Mouse (Mus musculus) frontal cortex, adult 2 months (tissue): ENCODE measurements around the gene Runx1. TPM values are rescaled to one million over a fixed set of nuclear protein-coding genes. Genes with fewer than 3 reads are reported as not detected.
A peak's percentile ranks its signal among the peaks of the same experiment; 100 is the strongest.

Experiments used
- DNase-seq, 2 experiments: peaks; one replicate each; pipeline ENCODE4 v3.0.0; 2022; ENCODE audit warnings: low spot score in 1 of 2; ENCODE audit errors: extremely low spot score in 1 of 2
- polyA plus RNA-seq: library from polyadenylated mRNA; depleted of rRNA; stranded (reverse); fragments of >200 nt; gene quantifications from 2 replicates; pipeline ENCODE4 v1.2.3, GENCODE M21; 2012; rRNA removed

Runx1 gene
- polyA plus RNA-seq, result 0.80 and 0.97 TPM in 2 replicates

GRCm38 (mm10) chr16:92825908-92826650 lies at the start of gene Runx1:
TSS of gene Runx1 (minus strand) at chr16:92826149.
- peak; percentile 8 to 14 for DNase-seq

- DNase-seq, result no peak
Measured at GRCm38 (mm10) chr16:92874015-92874414, 48.1 kb upstream of the Runx1 start.

GRCm38 (mm10) chr16:92871728-92872127 lies 45.8 kb upstream of the Runx1 start:
- DNase-seq, result no peak

GRCm38 (mm10) chr16:92868550-92868949 lies 42.6 kb upstream of the Runx1 start:
- no peak for DNase-seq

- no peak for DNase-seq
Measured at GRCm38 (mm10) chr16:92867261-92867935, 41.4 kb upstream of the Runx1 start.

- no peak for DNase-seq
Measured at GRCm38 (mm10) chr16:92865314-92865713, 39.4 kb upstream of the Runx1 start.

- no peak for DNase-seq
Measured at GRCm38 (mm10) chr16:92864191-92864590, 38.2 kb upstream of the Runx1 start.

- DNase-seq, result no peak
Measured at GRCm38 (mm10) chr16:92863179-92863578, 37.2 kb upstream of the Runx1 start.

GRCm38 (mm10) chr16:92862430-92862829 lies 36.5 kb upstream of the Runx1 start:
- DNase-seq, result no peak

- no peak for DNase-seq
Measured at GRCm38 (mm10) chr16:92861571-92861970, 35.6 kb upstream of the Runx1 start.

GRCm38 (mm10) chr16:92860649-92861048 lies 34.7 kb upstream of the Runx1 start:
- no peak for DNase-seq

GRCm38 (mm10) chr16:92856779-92857178 lies 30.8 kb upstream of the Runx1 start:
- no peak for DNase-seq

GRCm38 (mm10) chr16:92852276-92852675 lies 26.3 kb upstream of the Runx1 start:
- no peak for DNase-seq

GRCm38 (mm10) chr16:92850416-92850815 lies 24.5 kb upstream of the Runx1 start:
- DNase-seq, result no peak

GRCm38 (mm10) chr16:92847762-92848300 lies 21.9 kb upstream of the Runx1 start:
- peak in 1 of 2 experiments; percentile 19 for DNase-seq

GRCm38 (mm10) chr16:92845244-92846225 lies 19.6 kb upstream of the Runx1 start:
- no peak for DNase-seq

- no peak for DNase-seq
Measured at GRCm38 (mm10) chr16:92838709-92839108, 12.8 kb upstream of the Runx1 start.

GRCm38 (mm10) chr16:92831341-92831740 lies 5.4 kb upstream of the Runx1 start:
- no peak for DNase-seq

- DNase-seq, result no peak
Measured at GRCm38 (mm10) chr16:92830479-92830878, 4.5 kb upstream of the Runx1 start.

- DNase-seq, result no peak
Measured at GRCm38 (mm10) chr16:92828308-92828862, 2.4 kb upstream of the Runx1 start.
